8 mouse cellular contexts compared by ENCODE assay signal in the genomic region with DNA sequence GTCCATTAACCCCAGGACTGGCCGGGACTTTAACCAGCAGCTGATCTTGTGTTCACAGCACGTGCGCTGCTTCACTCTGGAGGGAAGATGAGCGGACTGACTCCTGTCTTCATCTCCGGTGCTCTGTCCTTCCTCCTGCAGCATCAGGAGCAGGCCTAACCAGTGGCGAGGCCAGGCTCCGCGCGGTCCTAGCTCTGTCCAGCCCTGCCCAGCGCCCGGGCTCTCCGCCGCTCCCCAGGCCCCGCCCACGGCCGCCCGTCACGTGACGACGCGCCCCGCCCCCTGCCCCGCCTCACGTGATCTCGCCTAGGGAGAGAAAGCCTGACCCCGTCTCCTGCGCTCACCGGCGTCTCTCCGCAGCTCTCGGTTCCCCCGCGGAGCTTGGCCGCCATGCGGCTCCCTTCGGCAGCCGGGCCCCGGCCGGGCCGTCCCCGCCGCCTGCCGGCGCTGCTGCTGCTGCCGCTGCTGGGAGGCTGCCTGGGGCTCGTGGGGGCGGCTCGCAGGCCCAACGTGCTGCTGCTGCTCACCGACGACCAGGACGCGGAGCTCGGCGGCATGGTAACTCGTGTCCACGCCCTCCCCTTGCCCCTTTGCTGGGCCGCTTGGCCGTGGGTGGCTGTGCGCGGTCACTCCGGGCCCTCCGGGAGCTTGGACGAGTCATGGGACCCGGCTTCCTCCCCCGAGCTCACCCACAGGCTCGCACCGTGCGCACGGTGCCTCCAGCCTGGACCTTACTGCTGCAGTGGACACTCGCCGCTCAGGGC. TPM values are rescaled to one million over a fixed set of nuclear protein-coding genes. Genes with fewer than 3 reads are reported as not detected.
DNase-seq lines count a peak whose midpoint lies in the region; ATAC-seq and TF ChIP-seq lines count a peak whose summit lies in the region.

Gns (plus strand) TSS at position 290 of the 764 bp plus-strand sequence.

- peak within 1 kb of the TSS; percentile 71 for H3K27ac ChIP-seq in brown adipose tissue, adult 24 weeks (replicated peaks; ENCODE audit: low read depth, low read length)
- H3K27ac ChIP-seq in heart, embryonic 13.5 days (replicated peaks) = peak within 1 kb of the TSS; percentile 73
- peak within 1 kb of the TSS; percentile 11; the same call in 1 of the 2 replicates for H3K27ac ChIP-seq in liver, embryonic 11.5 days (ENCODE audit: low read depth, low read length)

- peak; percentile 59 for DNase-seq in fibroblast of lung, adult 2 months (ENCODE audit: low read depth)
- DNase-seq in kidney, postnatal 10 days = peak; percentile 95
- peak; percentile 97 for DNase-seq in liver, embryonic 11.5 days (ENCODE audit: low spot score)
- DNase-seq in spleen, postnatal 4 days (ENCODE audit: low spot score in 2 of 2) = peak; percentile 86 to 95

- peak; percentile 86 for ATAC-seq in CD4-positive, CD25-positive, alpha-beta regulatory T cell, adult 4 months
- peak; percentile 95 for ATAC-seq in heart, embryonic 13.5 days (ENCODE audit: extremely low read depth, insufficient number of reproducible peaks, low FRiP score, low TSS enrichment)
- ATAC-seq in liver, embryonic 11.5 days (replicated peaks; ENCODE audit: low FRiP score) = peak; percentile 94

- H3K4me2 ChIP-seq in heart, embryonic 13.5 days = peak within 1 kb of the TSS; percentile 97
- H3K4me2 ChIP-seq in liver, embryonic 11.5 days = peak within 1 kb of the TSS; percentile 82
- peak within 1 kb of the TSS; percentile 87 for H3K4me2 ChIP-seq in myocyte (ENCODE audit: low read depth)

- peak within 1 kb of the TSS; percentile 79 for H3K4me3 ChIP-seq in brown adipose tissue, adult 24 weeks (ENCODE audit: insufficient read depth, low read depth, low read length)
- H3K4me3 ChIP-seq in heart, embryonic 13.5 days = peak within 1 kb of the TSS; percentile 87
- H3K4me3 ChIP-seq in liver, embryonic 11.5 days (ENCODE audit: low read depth, low read length) = peak within 1 kb of the TSS; percentile 82
- H3K4me3 ChIP-seq in myocyte = peak within 1 kb of the TSS; percentile 54

- peak within 1 kb of the TSS; percentile 50 for H3ac ChIP-seq in myocyte (ENCODE audit: control insufficient read depth, insufficient read length)

- H3K9ac ChIP-seq in heart, embryonic 13.5 days = peak within 1 kb of the TSS; percentile 93
- H3K9ac ChIP-seq in liver, embryonic 11.5 days (ENCODE audit: low read depth, low read length) = peak within 1 kb of the TSS; percentile 80

- no peaks in the 10 kb centered on the region for H3K27me3 ChIP-seq in heart, embryonic 13.5 days (replicated peaks)
- no peaks in the 10 kb centered on the region for H3K27me3 ChIP-seq in liver, embryonic 11.5 days (replicated peaks; ENCODE audit: control insufficient read depth, insufficient read depth, low read length)
- H3K27me3 ChIP-seq in myocyte (ENCODE audit: control insufficient read depth, insufficient read depth, insufficient read length) = no peaks in the 10 kb centered on the region

- H3K4me1 ChIP-seq in brown adipose tissue, adult 24 weeks (ENCODE audit: control insufficient read depth, insufficient read depth, insufficient read length, low read length) = peaks cover 11% of the 10 kb centered on the region; the same call in 1 of the 2 replicates
- peaks cover 18% of the 10 kb centered on the region for H3K4me1 ChIP-seq in heart, embryonic 13.5 days
- H3K4me1 ChIP-seq in liver, embryonic 11.5 days (replicated peaks; ENCODE audit: control insufficient read depth, insufficient read depth, low read length) = peaks cover 9% of the 10 kb centered on the region; the same call in 1 of the 2 replicates

- under 1% methylated on average over 64 of the region's 72 CpGs for WGBS in heart, embryonic 13.5 days
- WGBS in liver, embryonic 11.5 days = under 1% methylated on average over 71 of the region's 72 CpGs

- H3K9me3 ChIP-seq in heart, embryonic 13.5 days = no peaks in the 10 kb centered on the region
- H3K9me3 ChIP-seq in liver, embryonic 11.5 days (ENCODE audit: control insufficient read depth, low read length) = no peaks in the 10 kb centered on the region

- H3K79me2 ChIP-seq in myocyte (ENCODE audit: control insufficient read depth, insufficient read depth) = peaks cover 42% of the 10 kb centered on the region

- peak; percentile 78 for TF ChIP-seq POLR2A in myocyte (IDR thresholded peaks at IDR 0.05; ENCODE audit: insufficient read length, low read depth)

- H3K36me3 ChIP-seq in heart, embryonic 13.5 days = peaks cover 9% of the 10 kb centered on the region
- no peaks in the 10 kb centered on the region; the same call in 1 of the 2 replicates for H3K36me3 ChIP-seq in liver, embryonic 11.5 days (ENCODE audit: control insufficient read depth, insufficient read depth, low read length)
- H3K36me3 ChIP-seq in myocyte (ENCODE audit: control insufficient read depth, insufficient read depth) = no peaks in the 10 kb centered on the region

TF ChIP-seq in myocyte, 11 proteins besides CTCF, POLR2A, EP300 and RAD21:
- TF ChIP-seq MYOG (IDR thresholded peaks at IDR 0.05; ENCODE audit: control insufficient read depth in 1 of 3, insufficient read depth in 1 of 3, insufficient read length in 2 of 3, low read depth in 2 of 3) (peak in 1 of 3 experiments; percentile 23), MYOD1 (IDR thresholded peaks at IDR 0.05; ENCODE audit: control insufficient read depth in 1 of 3, insufficient read length in 2 of 3, low read depth in 2 of 3) (peak in 1 of 3 experiments; percentile 7), USF1 (IDR thresholded peaks at IDR 0.05; ENCODE audit: low read depth) (peak; percentile 90), POLR2AphosphoS2 (IDR thresholded peaks at IDR 0.05; ENCODE audit: insufficient read length, low read depth) (peak; percentile 54), REST (IDR thresholded peaks at IDR 0.05; ENCODE audit: insufficient read depth, insufficient read length) (peak; percentile 49), MAX (IDR thresholded peaks at IDR 0.05; ENCODE audit: low read depth) (no peak), E2F4 (IDR thresholded peaks at IDR 0.05; ENCODE audit: insufficient read depth) (no peak)
TF ChIP-seq in myocyte: peak in this region for 5.

RNA-seq across cellular contexts. Expression of gene Gns, which starts in this region (rescaled TPM):
- polyA plus RNA-seq in CD4-positive, CD25-positive, alpha-beta regulatory T cell, adult 4 months (2017; shearing (Covaris generic)) = 10 to 100 TPM in 1 of 2 experiments, 1 to 10 TPM in 1; 9.1 to 13.6 TPM
- polyA plus RNA-seq in brown adipose tissue, adult 24 weeks (2012; ENCODE audit: insufficient read depth, insufficient read length, missing spikeins) = 66.8 and 68.6 TPM in 2 replicates
- polyA plus RNA-seq in heart, embryonic 13.5 days (2015; fragmentation: Nextera tagmentation; extraction: Ambion mirVana) = 29.9 and 30.4 TPM in 2 replicates
- 31.2 and 31.6 TPM in 2 replicates for polyA plus RNA-seq in liver, embryonic 11.5 days (2014; fragmentation: Nextera tagmentation; extraction: Ambion mirVana)
- 81.4 TPM for polyA plus RNA-seq in myocyte (2012; fragmentation: generic; extraction: Trizol)

Comparison
In these comparisons a context has a peak if more than half of its experiments do, and no peak if none do; other contexts are left out.
1. Peak in every context shown above with its lines: DNase-seq, ATAC-seq, H3K4me3 ChIP-seq and H3K27ac ChIP-seq.
2. H3K27ac ChIP-seq: peak in every context shown above with its lines; median percentile 73 in heart, embryonic 13.5 days; 71 in brown adipose tissue, adult 24 weeks; 11 in liver, embryonic 11.5 days.